Mouse (Mus musculus): ENCODE results near the gene Spta1.

Spta1 gene

GRCm38 (mm10) chr1:174251961-174252360, 79.4 kb downstream of the Spta1 start, which contains the start of gene Olfr419:
Gene Olfr419 (minus strand): TSS chr1:174252061.
- DNase-seq (ENCODE audit: low read depth, low spot score), result no peak

- no peak for DNase-seq (ENCODE audit: low read depth, low spot score)
These were observed 95.2 kb downstream of the Spta1 start for GRCm38 (mm10) chr1:174267816-174268215.

GRCm38 (mm10) chr1:174269162-174269561, 96.6 kb downstream of the Spta1 start:
- DNase-seq (ENCODE audit: low read depth, low spot score), result no peak

- DNase-seq (ENCODE audit: low read depth, low spot score), result no peak
These were observed 98.1 kb downstream of the Spta1 start for GRCm38 (mm10) chr1:174270643-174271042.
